Mouse (Mus musculus): ENCODE data around the gene Scrg1. TPM values are rescaled to one million over a fixed set of nuclear protein-coding genes. Genes with fewer than 3 reads are reported as not detected.
"Not testable (repeated sequence)": the region's sequence is repeated elsewhere in the genome, so short reads cannot be mapped to it uniquely, and the experiment has no call there.

Gene Scrg1
- polyA plus RNA-seq, 1 experiment from 2014 or later = not detected

DNA sequence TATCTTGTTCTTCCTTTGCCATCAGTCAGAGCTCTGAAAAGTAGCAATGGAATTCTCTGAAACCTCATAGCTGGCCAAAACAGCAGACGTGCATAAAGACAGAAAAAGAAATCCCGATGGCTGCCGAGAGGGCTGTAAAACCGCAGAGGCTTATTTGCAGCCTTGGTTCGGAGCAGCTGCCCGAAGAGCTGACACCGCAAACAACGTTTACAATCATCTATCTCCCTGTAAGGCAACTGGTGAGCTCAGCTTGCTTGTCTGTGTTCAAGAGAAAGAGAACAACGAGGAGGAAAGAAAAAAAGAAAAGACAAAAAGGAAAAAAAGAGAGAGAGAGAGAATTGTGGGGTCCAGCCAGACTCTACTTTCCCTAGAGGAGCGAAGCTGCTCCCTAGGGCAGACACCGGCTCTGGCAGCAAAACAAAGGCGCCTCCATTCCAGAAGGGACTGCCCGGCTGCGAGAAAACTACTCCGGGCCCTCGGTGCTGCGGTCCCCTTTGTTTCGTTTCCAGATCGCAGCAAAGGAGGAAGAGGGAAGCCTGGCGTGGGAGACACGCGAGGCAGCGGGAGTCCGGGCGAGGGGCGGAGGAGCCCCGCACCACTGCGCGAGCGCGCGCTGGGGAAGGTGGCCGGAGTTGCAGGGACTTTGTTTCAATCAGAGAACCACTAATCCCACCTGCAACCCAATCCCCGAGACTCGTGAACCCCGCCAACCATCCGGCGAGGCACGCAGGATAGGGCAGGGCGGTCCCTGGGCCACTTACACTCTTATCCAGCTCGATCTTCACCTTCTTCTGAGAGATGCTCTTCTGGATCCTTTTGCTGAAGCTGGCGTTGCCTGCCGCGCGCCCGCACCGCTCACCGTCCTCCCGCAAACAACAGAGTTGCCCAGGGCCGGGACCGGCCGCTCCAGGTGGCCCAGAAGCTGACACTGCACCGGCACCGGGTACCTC, 31.0 kb downstream of the Scrg1 start:
- ChIA-PET POLR2A (interaction anchor here (0.6 to 2.2 kb wide), 3 partner anchors 24 to 33 kb away, joined by 3 to 9 read pairs (median 4); partner anchors contain the start of gene Hmgb2), CTCF (interaction anchor here (1.5 to 2.8 kb wide), 2 partner anchors 44 to 58 kb away, joined by 3 to 10 read pairs; no protein-coding TSS in a partner anchor)
- no peaks in the 10 kb centered on the region for H3K27me3 ChIP-seq
- in situ Hi-C loops (cut with MboI; ENCODE audit: low pct_unique_long_range_greater_than_20kb) = loop anchor here (5.0 kb wide), 1 partner anchor 54 kb away; no protein-coding TSS in a partner anchor
- ATAC-seq = peak; percentile 63
- no peak for TF ChIP-seq CTCF (IDR thresholded peaks at IDR 0.05)
- DNase-seq (ENCODE audit: low read depth, low spot score) = no peak

DNA sequence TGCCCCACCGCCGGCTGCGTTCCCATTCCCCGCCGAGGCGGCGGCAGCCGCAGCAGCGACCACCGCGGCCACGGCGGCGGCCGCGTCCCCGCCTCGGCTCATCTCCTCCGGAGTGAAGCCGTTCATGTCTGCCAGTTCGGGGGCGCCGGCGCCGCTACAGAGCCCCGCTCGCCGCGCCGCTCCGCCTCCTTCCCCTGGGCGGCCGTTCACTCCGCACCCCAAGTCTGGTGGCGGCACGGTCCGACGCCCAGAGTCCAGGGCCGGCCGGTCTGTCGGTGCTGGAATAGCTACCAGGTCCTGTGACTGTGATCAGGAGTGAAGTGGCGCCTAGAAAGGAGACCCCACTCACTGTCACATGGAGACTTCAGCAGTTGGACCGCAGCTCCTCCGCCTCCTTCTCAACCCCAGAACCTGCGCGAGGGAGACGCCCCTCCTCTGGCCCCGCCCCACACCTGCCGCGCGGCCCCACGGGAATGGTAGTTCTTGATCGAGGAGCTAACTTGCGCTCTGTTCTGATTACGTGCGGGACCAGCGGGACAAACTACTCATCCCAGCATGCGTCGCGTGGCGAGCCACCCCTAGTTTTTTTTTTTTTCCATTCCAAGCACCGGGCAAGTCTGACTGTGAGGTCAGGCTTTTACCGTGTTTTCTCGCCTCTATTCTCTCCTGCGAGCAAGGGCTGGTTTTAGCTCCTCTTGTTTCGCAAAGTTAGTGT, 31.9 kb downstream of the Scrg1 start, which contains the start of gene Sap30:
TSS of gene Sap30 (minus strand) at position 420 of the 715 bp plus-strand sequence.
- no peaks in the 10 kb centered on the region for H3K27me3 ChIP-seq
- in situ Hi-C loops (cut with MboI; ENCODE audit: low pct_unique_long_range_greater_than_20kb) = loop anchor here (5.0 kb wide), 1 partner anchor 55 kb away; no protein-coding TSS in a partner anchor
- TF ChIP-seq CTCF (IDR thresholded peaks at IDR 0.05) = no peak
- CTCF ChIA-PET = interaction anchor here (2.8 kb wide), 1 partner anchor 44 kb away, joined by 10 read pairs; no protein-coding TSS in a partner anchor
- peak; percentile 96 for ATAC-seq
- POLR2A ChIA-PET = interaction anchor here (0.6 to 2.2 kb wide), 4 partner anchors 12 to 931 kb away, joined by 3 to 9 read pairs (median 4); partner anchors contain the start of gene Hmgb2
- peak; percentile 79 for DNase-seq (ENCODE audit: low read depth, low spot score)

DNA sequence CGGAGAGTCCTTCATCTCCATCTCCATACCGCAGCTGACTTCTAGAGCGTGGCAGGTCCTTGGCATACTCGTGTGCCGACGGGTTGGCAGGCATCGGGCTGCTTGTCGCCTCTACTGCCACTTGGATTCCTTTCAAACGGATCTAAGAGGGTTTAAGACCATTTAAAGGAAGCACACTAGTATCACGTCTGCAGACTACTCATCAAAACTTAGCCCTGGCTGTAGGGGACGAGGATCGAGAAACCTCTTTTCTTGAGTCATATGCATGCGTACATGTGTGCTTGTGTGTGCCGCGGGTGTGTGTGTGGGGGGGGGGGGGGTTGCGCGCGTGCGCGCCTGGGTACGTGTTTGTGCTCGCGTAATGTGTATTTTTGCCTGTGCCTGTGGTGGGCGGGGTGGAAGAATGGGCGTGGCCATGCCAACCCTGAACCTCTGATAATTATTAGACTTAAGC, 32.6 kb downstream of the Scrg1 start:
- ChIA-PET POLR2A (interaction anchor here (0.6 to 2.2 kb wide), 7 partner anchors 10 to 932 kb away, joined by 3 to 9 read pairs (median 3); partner anchors contain the start of gene Hmgb2), CTCF (interaction anchor here (1.0 to 2.8 kb wide), 2 partner anchors 43 to 55 kb away, joined by 3 to 10 read pairs; no protein-coding TSS in a partner anchor)
- DNase-seq (ENCODE audit: low read depth, low spot score) = no peak
- no peak for TF ChIP-seq CTCF (IDR thresholded peaks at IDR 0.05)
- no peaks in the 10 kb centered on the region for H3K27me3 ChIP-seq
- ATAC-seq = no peak
- in situ Hi-C loops (cut with MboI; ENCODE audit: low pct_unique_long_range_greater_than_20kb) = loop anchor here (5.0 kb wide), 1 partner anchor 56 kb away; no protein-coding TSS in a partner anchor

DNA sequence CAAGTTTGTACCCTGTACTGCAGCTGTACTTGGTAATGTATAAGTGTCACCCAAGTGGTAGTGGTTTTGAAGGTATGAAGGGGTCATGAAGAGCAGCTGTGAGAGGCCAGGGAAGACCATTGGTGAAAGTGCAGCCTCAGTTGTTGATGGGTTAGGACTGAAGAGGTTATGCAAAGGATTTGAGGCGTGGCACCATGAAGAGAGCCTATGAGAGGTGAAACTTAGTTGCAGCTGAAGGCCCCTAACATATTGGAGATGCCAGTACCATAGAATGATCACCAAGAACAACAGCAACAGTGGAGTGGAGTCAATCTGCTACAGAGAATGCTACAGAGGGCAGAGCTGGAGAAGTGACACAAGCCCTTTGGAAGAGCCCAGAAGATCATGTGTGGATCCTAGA, 33.6 kb downstream of the Scrg1 start:
- CTCF ChIA-PET = interaction anchor here (1.0 kb wide), 1 partner anchor 56 kb away, joined by 3 read pairs; no protein-coding TSS in a partner anchor

DNA sequence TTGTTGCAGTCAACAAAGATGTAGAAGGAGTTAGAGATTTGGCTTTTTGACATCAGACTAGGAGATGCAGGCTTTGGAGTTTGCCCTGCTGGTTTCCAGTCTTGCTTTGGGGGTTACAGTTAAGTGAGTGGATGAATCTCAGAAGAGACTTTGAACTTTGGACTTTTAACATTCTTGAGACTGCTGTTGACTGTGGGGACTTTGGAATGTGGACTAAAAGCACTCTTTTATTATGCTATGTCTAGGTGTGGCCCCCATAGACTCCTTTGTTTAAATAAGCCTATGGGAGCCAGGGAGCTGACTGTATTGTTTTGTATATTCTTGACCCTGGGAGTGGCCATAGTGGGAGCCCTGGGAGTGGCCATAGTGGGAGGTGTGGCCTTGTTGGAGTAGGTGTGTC, 34.2 kb downstream of the Scrg1 start:
- DNase-seq (ENCODE audit: low read depth, low spot score) = no peak
- no peak for TF ChIP-seq CTCF (IDR thresholded peaks at IDR 0.05)
- ATAC-seq = no peak
- H3K27me3 ChIP-seq = no peaks in the 10 kb centered on the region
- in situ Hi-C loops (cut with MboI; ENCODE audit: low pct_unique_long_range_greater_than_20kb) = loop anchor here (5.0 kb wide), 1 partner anchor 58 kb away; no protein-coding TSS in a partner anchor
- ChIA-PET POLR2A (interaction anchor here (1.3 to 1.6 kb wide), 2 partner anchors 9 to 17 kb away, joined by 3 read pairs; no protein-coding TSS in a partner anchor), CTCF (no interaction called here)

More for the DNA sequence above, 33.6 kb downstream of the Scrg1 start:
- in situ Hi-C loops (cut with MboI; ENCODE audit: low pct_unique_long_range_greater_than_20kb) = loop anchor here (5.0 kb wide), 1 partner anchor 57 kb away; no protein-coding TSS in a partner anchor
- no peaks in the 10 kb centered on the region for H3K27me3 ChIP-seq
- DNase-seq (ENCODE audit: low read depth, low spot score) (no peak), ATAC-seq (no peak)
- no peak for TF ChIP-seq CTCF (IDR thresholded peaks at IDR 0.05)
- POLR2A ChIA-PET = interaction anchor here (1.3 to 2.2 kb wide), 3 partner anchors 9 to 22 kb away, joined by 3 to 9 read pairs (median 3); partner anchors contain the start of gene Hmgb2

DNA sequence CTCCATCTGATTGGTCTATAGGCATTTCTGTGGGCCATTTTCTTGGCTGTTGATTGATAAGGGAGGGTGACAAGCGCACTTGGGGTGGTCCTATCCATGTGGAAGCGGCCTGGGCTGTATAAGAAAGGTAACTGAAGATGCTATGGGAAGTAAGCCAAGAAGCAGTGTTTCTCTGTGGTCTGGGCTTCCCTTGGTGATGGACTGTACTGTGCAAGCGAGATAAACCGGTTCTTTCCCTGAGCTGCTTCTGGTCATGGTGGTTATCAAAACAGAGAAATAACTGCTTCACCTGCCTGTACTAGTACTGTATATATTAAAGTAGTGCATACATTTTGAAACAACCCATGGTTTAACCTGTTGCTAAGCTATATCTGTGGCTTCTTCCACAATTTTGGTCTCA, 36.1 kb downstream of the Scrg1 start:
- no peaks in the 10 kb centered on the region for H3K27me3 ChIP-seq
- POLR2A ChIA-PET = no interaction called here
- CTCF ChIA-PET = no interaction called here
- no peak for DNase-seq (ENCODE audit: low read depth, low spot score)
- in situ Hi-C loops (cut with MboI; ENCODE audit: low pct_unique_long_range_greater_than_20kb) = no loop called here
- no peak for ATAC-seq
- TF ChIP-seq CTCF (IDR thresholded peaks at IDR 0.05) = no peak

DNA sequence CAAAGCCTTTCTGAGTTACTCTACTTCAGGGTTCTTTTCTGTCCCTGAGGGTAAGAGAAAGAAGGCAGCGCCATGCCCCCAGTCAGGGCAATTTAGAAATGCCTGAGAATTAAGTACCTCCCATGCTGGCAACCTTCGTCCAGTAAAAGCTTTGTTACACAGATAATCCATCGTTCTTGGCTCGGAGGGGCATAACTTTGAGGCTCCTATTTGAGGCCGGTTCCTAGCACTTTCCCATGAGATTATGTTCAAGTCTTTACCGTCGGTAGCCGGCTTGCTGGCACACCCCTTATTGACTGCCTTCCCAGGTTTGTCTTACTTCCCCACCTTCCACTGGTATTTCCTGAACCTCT, 42.7 kb downstream of the Scrg1 start:
- DNase-seq (ENCODE audit: low read depth, low spot score) = no peak
- in situ Hi-C loops (cut with MboI; ENCODE audit: low pct_unique_long_range_greater_than_20kb) = no loop called here
- ChIA-PET CTCF (interaction anchor here (1.2 kb wide), 1 partner anchor 11 kb away, joined by 3 read pairs; no protein-coding TSS in a partner anchor), POLR2A (interaction anchor here (1.0 to 1.6 kb wide), 2 partner anchors 9 to 11 kb away, joined by 3 read pairs; partner anchors contain the start of gene Sap30)
- TF ChIP-seq CTCF (IDR thresholded peaks at IDR 0.05) = no peak
- ATAC-seq = no peak
- H3K27me3 ChIP-seq = no peaks in the 10 kb centered on the region

DNA sequence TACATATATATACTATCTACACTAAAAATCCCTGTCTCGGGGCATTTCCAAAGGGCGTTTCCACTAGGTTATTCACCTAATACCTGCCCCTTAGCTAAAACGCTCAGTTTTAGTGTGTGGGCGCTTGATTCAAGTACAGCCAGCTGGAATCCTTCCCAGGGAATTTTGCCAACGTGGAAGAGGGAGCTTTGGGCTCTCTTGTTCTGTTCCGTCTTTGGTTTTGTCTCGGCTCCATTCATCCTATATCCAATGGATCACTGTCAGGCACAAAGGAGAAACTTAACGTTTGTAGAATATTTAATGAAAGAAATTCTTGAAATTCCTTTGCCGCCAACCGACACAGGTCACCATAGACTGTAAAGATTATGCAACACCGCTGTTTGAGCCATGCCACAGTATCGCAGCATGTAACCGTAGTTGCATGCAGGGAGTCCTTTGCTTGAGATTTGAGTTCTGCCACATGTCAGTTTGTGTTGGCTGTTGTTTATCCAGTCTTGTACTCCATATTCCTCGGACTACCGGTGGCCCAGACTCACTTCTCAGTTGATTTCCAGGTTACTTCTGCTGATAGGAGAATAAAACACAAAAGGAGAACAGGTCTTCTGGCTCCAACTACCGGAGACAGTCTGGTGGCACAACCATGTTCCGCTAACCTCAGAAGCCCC, 43.3 kb downstream of the Scrg1 start:
- in situ Hi-C loops (cut with MboI; ENCODE audit: low pct_unique_long_range_greater_than_20kb) = no loop called here
- ATAC-seq (no peak), DNase-seq (ENCODE audit: low read depth, low spot score) (no peak)
- CTCF ChIA-PET = interaction anchor here (1.2 kb wide), 1 partner anchor 10 kb away, joined by 3 read pairs; no protein-coding TSS in a partner anchor
- no peak for TF ChIP-seq CTCF (IDR thresholded peaks at IDR 0.05)
- POLR2A ChIA-PET = interaction anchor here (1.0 to 1.6 kb wide), 2 partner anchors 10 to 11 kb away, joined by 3 read pairs; partner anchors contain the start of gene Sap30
- no peaks in the 10 kb centered on the region for H3K27me3 ChIP-seq

DNA sequence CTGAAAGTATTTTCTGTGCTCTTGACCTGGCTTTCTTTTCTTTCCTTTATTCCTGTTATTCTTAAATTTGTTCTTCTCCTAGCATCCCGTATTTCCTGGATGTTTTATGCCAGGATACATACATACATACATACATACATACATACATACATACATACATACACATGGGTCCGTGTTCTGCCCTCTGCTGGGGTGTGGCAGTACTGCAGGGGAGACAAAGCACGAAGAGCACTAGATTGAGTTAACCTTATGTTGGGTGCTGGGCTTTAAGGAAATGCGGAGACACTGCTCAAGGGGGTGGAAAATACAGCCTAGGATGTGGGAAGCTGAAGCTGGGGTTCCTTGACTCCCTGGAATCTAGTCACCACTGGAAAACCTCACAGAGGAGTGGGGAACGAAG, 47.9 kb downstream of the Scrg1 start:
- no peak for TF ChIP-seq CTCF (IDR thresholded peaks at IDR 0.05)
- DNase-seq (ENCODE audit: low read depth, low spot score) (no peak), ATAC-seq (no peak)
- in situ Hi-C loops (cut with MboI; ENCODE audit: low pct_unique_long_range_greater_than_20kb) = no loop called here
- CTCF ChIA-PET = interaction anchor here (1.0 to 1.5 kb wide), 3 partner anchors 9 to 28 kb away, joined by 3 to 6 read pairs (median 3); no protein-coding TSS in a partner anchor
- no peaks in the 10 kb centered on the region for H3K27me3 ChIP-seq
- POLR2A ChIA-PET = no interaction called here

DNA sequence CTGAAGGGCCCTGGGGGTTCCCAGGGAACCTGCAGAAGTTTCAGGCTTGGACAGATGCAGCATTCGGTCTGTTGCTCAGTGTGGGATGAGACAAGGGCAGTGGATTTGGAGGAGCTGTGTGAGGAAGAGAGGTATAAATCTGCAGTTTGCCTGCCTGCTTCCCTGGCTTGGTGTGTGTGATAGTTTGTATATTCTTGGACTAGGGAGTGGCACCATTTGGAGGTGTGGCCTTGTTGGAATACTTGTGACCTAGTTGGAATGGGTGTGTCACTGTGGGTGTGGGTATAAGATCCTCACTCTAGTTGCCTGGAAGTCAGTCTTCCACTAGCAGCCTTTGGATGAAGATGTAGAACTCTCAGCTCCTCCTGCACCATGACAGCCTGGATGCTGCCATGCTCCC, 49.8 kb downstream of the Scrg1 start:
- ATAC-seq; POLR2A ChIA-PET; in situ Hi-C loops (cut with MboI; ENCODE audit: low pct_unique_long_range_greater_than_20kb); CTCF ChIA-PET; H3K27me3 ChIP-seq; DNase-seq (ENCODE audit: low read depth, low spot score): not testable (repeated sequence)

Data from Patski (cell line).